ENCODE assay signal across 17 mouse cellular contexts in genomic region chr4:82098986-82099969, GRCm38 (mm10).
DNase-seq lines count a peak whose midpoint lies in the region; ATAC-seq and TF ChIP-seq lines count a peak whose summit lies in the region.
"Had no signal": no experiment of that assay in that cellular context is flagged by ENCODE, and none has a peak within 500 bp of the region (broad histone marks: within the 10 kb centered on the region; RNA-seq: fewer than 3 reads in every experiment).

No protein-coding gene starts in this region.

- ATAC-seq in hindbrain, embryonic 13.5 days (ENCODE audit: low FRiP score), result no peak; the same call in 1 of the 2 replicates
- ATAC-seq in intestine, embryonic 15.5 days, result no peak

- DNase-seq in layer of hippocampus, adult 9-11 months, result peak; percentile 9
- no peak for DNase-seq in layer of hippocampus, adult 2 months (ENCODE audit: low spot score in 2 of 2)
- peak; percentile 54 for DNase-seq in Muller cell, postnatal 12 days (ENCODE audit: inconsistent ontology term)
- peak; percentile 85 for DNase-seq in brain, embryonic 14.5 days (ENCODE audit: low read depth)
- DNase-seq in thymus, postnatal 36 days, result no peak
- DNase-seq: adrenal gland, adult 2 months; cerebellum, adult 2 months; heart, adult 2 months; liver, embryonic 13.5 days; lung, postnatal 10 days; right cerebral cortex, adult 18-20 months had no signal

- H3K4me3 ChIP-seq in layer of hippocampus, adult 2 months, result no peak overlapping the region
- H3K4me3 ChIP-seq in hindbrain, embryonic 13.5 days, result no peak overlapping the region
- no peak overlapping the region for H3K4me3 ChIP-seq in intestine, embryonic 15.5 days (replicated peaks)
- H3K4me3 ChIP-seq: heart, adult 2 months; liver, embryonic 13.5 days; megakaryocyte, embryonic 14.5 days; myocyte had no signal

- no peaks in the 10 kb centered on the region for H3K4me1 ChIP-seq in hindbrain, embryonic 13.5 days (replicated peaks)
- no peaks in the 10 kb centered on the region for H3K4me1 ChIP-seq in intestine, embryonic 15.5 days (replicated peaks)
- H3K4me1 ChIP-seq: liver, embryonic 13.5 days; megakaryocyte, embryonic 14.5 days had no signal

- TF ChIP-seq POLR2A in brain, embryonic 14.5 days (IDR thresholded peaks at IDR 0.05; ENCODE audit: borderline replicate concordance, extremely low read depth, insufficient read depth, insufficient read length, poor library complexity, severe bottlenecking), result no peak

- no peaks in the 10 kb centered on the region for H3K27me3 ChIP-seq in hindbrain, embryonic 13.5 days
- H3K27me3 ChIP-seq in intestine, embryonic 15.5 days (replicated peaks), result no peaks in the 10 kb centered on the region
- H3K27me3 ChIP-seq: liver, embryonic 13.5 days; megakaryocyte, embryonic 14.5 days had no signal

- H3K27ac ChIP-seq in layer of hippocampus, adult 2 months, result no peak overlapping the region
- H3K27ac ChIP-seq in hindbrain, embryonic 13.5 days, result 0 out of 2 replicates have a peak overlapping the region, but pooled peaks have one; percentile 30
- H3K27ac ChIP-seq in intestine, embryonic 15.5 days, result no peak overlapping the region
- H3K27ac ChIP-seq: heart, adult 2 months; kidney, postnatal 0 days; liver, embryonic 13.5 days had no signal

- no peaks in the 10 kb centered on the region for H3K36me3 ChIP-seq in hindbrain, embryonic 13.5 days
- H3K36me3 ChIP-seq in intestine, embryonic 15.5 days, result no peaks in the 10 kb centered on the region
- H3K36me3 ChIP-seq: G1E; liver, embryonic 13.5 days had no signal

- 77% methylated on average over 13 of the region's 13 CpGs for WGBS in hindbrain, embryonic 13.5 days
- WGBS in intestine, embryonic 15.5 days, result 88% methylated on average over 13 of the region's 13 CpGs

- no peaks in the 10 kb centered on the region for H3K9me3 ChIP-seq in hindbrain, embryonic 13.5 days
- no peaks in the 10 kb centered on the region for H3K9me3 ChIP-seq in intestine, embryonic 15.5 days
- H3K9me3 ChIP-seq: liver, embryonic 13.5 days had no signal

- no peak overlapping the region for H3K9ac ChIP-seq in hindbrain, embryonic 13.5 days
- no peak overlapping the region for H3K9ac ChIP-seq in intestine, embryonic 15.5 days
- H3K9ac ChIP-seq: liver, embryonic 13.5 days had no signal

- H3K4me2 ChIP-seq in hindbrain, embryonic 13.5 days, result no peak overlapping the region
- H3K4me2 ChIP-seq in intestine, embryonic 15.5 days (replicated peaks), result no peak overlapping the region
- H3K4me2 ChIP-seq: liver, embryonic 13.5 days had no signal

- TF ChIP-seq CTCF in layer of hippocampus, adult 2 months (conservative IDR thresholded peaks at IDR 0.05), result no peak
- TF ChIP-seq CTCF in brain, embryonic 14.5 days (IDR thresholded peaks at IDR 0.05; ENCODE audit: borderline replicate concordance, extremely low read depth, insufficient read depth, insufficient read length), result no peak

Comparison
In these comparisons a context has a peak if more than half of its experiments do, and no peak if none do; other contexts are left out.
1. DNase-seq: peak in layer of hippocampus, adult 9-11 months (single experiment), Muller cell, postnatal 12 days (single experiment) and brain, embryonic 14.5 days (single experiment); none in layer of hippocampus, adult 2 months (0 of 2) and thymus, postnatal 36 days (0 of 2).